ENCODE assay signal across 8 mouse cellular contexts in the genomic region with DNA sequence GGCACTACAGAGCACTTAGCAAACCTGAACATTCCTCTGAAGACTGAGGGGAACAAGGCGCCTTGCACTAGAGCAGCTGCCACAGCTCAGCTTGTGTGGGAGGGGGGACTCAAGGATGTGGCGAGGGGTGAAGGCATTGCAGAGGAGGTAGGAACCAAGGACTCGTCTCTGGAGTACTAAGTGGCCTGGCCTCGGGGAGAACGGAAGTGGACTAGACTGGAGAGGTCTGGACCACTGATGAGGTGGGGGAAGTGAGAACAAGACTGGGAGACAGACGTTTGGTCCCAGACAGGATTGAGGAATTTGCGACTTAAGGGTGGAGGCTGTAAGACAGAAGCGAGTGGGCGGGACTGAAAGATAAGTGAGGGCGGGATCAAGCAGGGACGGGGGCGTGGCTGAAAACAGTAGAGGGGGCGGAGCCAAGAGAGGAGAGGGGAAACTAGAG. TPM values are rescaled to one million over a fixed set of nuclear protein-coding genes. Genes with fewer than 3 reads are reported as not detected.
DNase-seq lines count a peak whose midpoint lies in the region; ATAC-seq and TF ChIP-seq lines count a peak whose summit lies in the region.

No protein-coding gene starts in this region.

- WGBS in intestine, embryonic 15.5 days: 9% methylated on average over 13 of the region's 13 CpGs
- 3% methylated on average over 13 of the region's 13 CpGs for WGBS in limb, embryonic 10.5 days
- 5% methylated on average over 13 of the region's 13 CpGs for WGBS in midbrain, embryonic 11.5 days
- 32% methylated on average over 13 of the region's 13 CpGs for WGBS in spleen, adult 2 months

- no peaks in the 10 kb centered on the region for H3K9me3 ChIP-seq in intestine, embryonic 15.5 days
- H3K9me3 ChIP-seq in limb, embryonic 10.5 days (replicated peaks): no peaks in the 10 kb centered on the region
- no peaks in the 10 kb centered on the region for H3K9me3 ChIP-seq in midbrain, embryonic 11.5 days (ENCODE audit: control insufficient read depth, low read length)

- TF ChIP-seq CTCF in spleen, adult 2 months (IDR thresholded peaks at IDR 0.05; ENCODE audit: extremely low read depth, insufficient read depth, insufficient read length, insufficient replicate concordance): no peak

- peak; percentile 11 for ATAC-seq in intestine, embryonic 15.5 days
- 0 out of 2 replicates have a peak, but pooled peaks have one; percentile 0 for ATAC-seq in midbrain, embryonic 11.5 days (ENCODE audit: low FRiP score)

- H3K36me3 ChIP-seq in intestine, embryonic 15.5 days: no peaks in the 10 kb centered on the region
- no peaks in the 10 kb centered on the region for H3K36me3 ChIP-seq in limb, embryonic 10.5 days
- no peaks in the 10 kb centered on the region for H3K36me3 ChIP-seq in midbrain, embryonic 11.5 days (ENCODE audit: control insufficient read depth, insufficient read depth, low read length)
- H3K36me3 ChIP-seq in spleen, adult 2 months (ENCODE audit: control insufficient read depth, insufficient read depth, low read length): no peaks in the 10 kb centered on the region

- peak overlapping the region; percentile 79 for H3K4me2 ChIP-seq in intestine, embryonic 15.5 days (replicated peaks)
- peak overlapping the region; percentile 15; the same call in 1 of the 2 replicates for H3K4me2 ChIP-seq in midbrain, embryonic 11.5 days

- no peak overlapping the region for H3K9ac ChIP-seq in intestine, embryonic 15.5 days
- no peak overlapping the region; the same call in 1 of the 2 replicates for H3K9ac ChIP-seq in midbrain, embryonic 11.5 days (ENCODE audit: low read length)

- TF ChIP-seq POLR2A in spleen, adult 2 months (IDR thresholded peaks at IDR 0.05; ENCODE audit: low read depth, low read length): no peak

- peak overlapping the region; percentile 90 for H3K4me3 ChIP-seq in intestine, embryonic 15.5 days (replicated peaks)
- H3K4me3 ChIP-seq in limb, embryonic 10.5 days: peak overlapping the region; percentile 91
- H3K4me3 ChIP-seq in midbrain, embryonic 11.5 days (ENCODE audit: low read depth, low read length): no peak overlapping the region
- H3K4me3 ChIP-seq in spleen, adult 2 months (ENCODE audit: extremely low read depth, insufficient read depth, insufficient read length): no peak overlapping the region

- H3K27ac ChIP-seq in intestine, embryonic 15.5 days: peak overlapping the region; percentile 66
- H3K27ac ChIP-seq in limb, embryonic 10.5 days: peak overlapping the region; percentile 95
- no peak overlapping the region for H3K27ac ChIP-seq in midbrain, embryonic 11.5 days (ENCODE audit: low read depth, low read length)
- peak overlapping the region; percentile 40 for H3K27ac ChIP-seq in spleen, adult 2 months (ENCODE audit: insufficient read depth, low read length)

- peaks cover 22% of the 10 kb centered on the region for H3K4me1 ChIP-seq in intestine, embryonic 15.5 days (replicated peaks)
- H3K4me1 ChIP-seq in limb, embryonic 10.5 days: peaks cover 50% of the 10 kb centered on the region
- peaks cover 5% of the 10 kb centered on the region for H3K4me1 ChIP-seq in midbrain, embryonic 11.5 days (ENCODE audit: control insufficient read depth, insufficient read depth, low read length)
- H3K4me1 ChIP-seq in spleen, adult 2 months (ENCODE audit: control insufficient read depth, insufficient read depth, insufficient read length): peaks cover 12% of the 10 kb centered on the region; the same call in 1 of the 2 replicates

- no peaks in the 10 kb centered on the region for H3K27me3 ChIP-seq in intestine, embryonic 15.5 days (replicated peaks)
- peaks cover 18% of the 10 kb centered on the region for H3K27me3 ChIP-seq in limb, embryonic 10.5 days (ENCODE audit: low read depth, poor library complexity, severe bottlenecking)
- 0 out of 2 replicates have a peak, but pooled peaks cover 2% of the 10 kb centered on the region for H3K27me3 ChIP-seq in midbrain, embryonic 11.5 days (ENCODE audit: control insufficient read depth, insufficient read depth, low read length)
- H3K27me3 ChIP-seq in spleen, adult 2 months (ENCODE audit: control insufficient read depth, insufficient read depth, low read length): no peaks in the 10 kb centered on the region

- DNase-seq in ovary, adult 18-20 months (ENCODE audit: low spot score): peak; percentile 37
- no peak for DNase-seq in ovary, postnatal 10 days (ENCODE audit: low spot score)
- peak; percentile 79 for DNase-seq in embryo, embryonic 11 days
- DNase-seq in heart, adult 11 months: peak; percentile 98
- DNase-seq in limb, embryonic 10.5 days (ENCODE audit: low spot score): peak; percentile 74
- peak; percentile 93 for DNase-seq in midbrain, embryonic 11.5 days (ENCODE audit: low spot score, missing footprints)
- peak in 1 of 2 experiments; percentile 46 for DNase-seq in spleen, adult 2 months (ENCODE audit: low read depth in 1 of 2, low spot score in 2 of 2)

RNA-seq across cellular contexts. Expression of a gene that starts 1.8 kb away (rescaled TPM):
- polyA plus RNA-seq in intestine, embryonic 15.5 days (2015; fragmentation: Nextera tagmentation; extraction: Ambion mirVana): 10.7 and 11.5 TPM in 2 replicates
- 15.0 and 19.4 TPM in 2 replicates for polyA plus RNA-seq in limb, embryonic 10.5 days (2016; fragmentation: Nextera tagmentation; extraction: Ambion mirVana)
- 13.2 and 17.8 TPM in 2 replicates for polyA plus RNA-seq in midbrain, embryonic 11.5 days (2014; fragmentation: Nextera tagmentation; extraction: Ambion mirVana)
- polyA plus RNA-seq in spleen, adult 2 months (2012; rRNA removed): 16.4 and 20.2 TPM in 2 replicates

Comparison
In these comparisons a context has a peak if more than half of its experiments do, and no peak if none do; other contexts are left out.
1. H3K4me3 ChIP-seq: peak in intestine, embryonic 15.5 days (single experiment) and limb, embryonic 10.5 days (single experiment); none in midbrain, embryonic 11.5 days (single experiment) and spleen, adult 2 months (single experiment).